ENCODE assay signal across 8 mouse cellular contexts in genomic region chr6:115123262-115124201, GRCm38 (mm10). TPM values are rescaled to one million over a fixed set of nuclear protein-coding genes. Genes with fewer than 3 reads are reported as not detected.
DNase-seq lines count a peak whose midpoint lies in the region; ATAC-seq and TF ChIP-seq lines count a peak whose summit lies in the region.

No protein-coding gene starts in this region.

- 25% methylated on average over 10 of the region's 10 CpGs for WGBS in embryonic facial prominence, embryonic 13.5 days
- WGBS in heart, embryonic 16.5 days = 17% methylated on average over 10 of the region's 10 CpGs

- peak; percentile 55 for DNase-seq in adrenal gland, adult 2 months
- DNase-seq in left cerebral cortex, adult 9 months (ENCODE audit: low spot score in 2 of 2) = peak; percentile 64 to 84
- DNase-seq in mesoderm, embryonic 11.5 days (ENCODE audit: low read depth, low spot score) = peak; percentile 72
- peak; percentile 83 to 88 for DNase-seq in thymus, adult 18-20 months
- no peak for DNase-seq in spleen, adult 12 weeks (ENCODE audit: low spot score)

- no peak for TF ChIP-seq CTCF in ES-Bruce4 (IDR thresholded peaks at IDR 0.05; ENCODE audit: low read depth, low read length)

- no peaks in the 10 kb centered on the region for H3K36me3 ChIP-seq in ES-Bruce4 (ENCODE audit: control insufficient read depth, insufficient read depth, low read length, poor library complexity, severe bottlenecking)
- no peaks in the 10 kb centered on the region for H3K36me3 ChIP-seq in embryonic facial prominence, embryonic 13.5 days
- no peaks in the 10 kb centered on the region for H3K36me3 ChIP-seq in heart, embryonic 16.5 days (ENCODE audit: control insufficient read depth, insufficient read depth)

- ATAC-seq in embryonic facial prominence, embryonic 13.5 days (ENCODE audit: insufficient number of reproducible peaks, insufficient read depth, low FRiP score, low TSS enrichment, low read depth) = no peak
- ATAC-seq in heart, embryonic 16.5 days (replicated peaks; ENCODE audit: extremely low read depth, insufficient read depth, low FRiP score) = peak; percentile 90

- H3K27me3 ChIP-seq in ES-Bruce4 (ENCODE audit: control insufficient read depth, insufficient read depth, low read length, poor library complexity, severe bottlenecking) = no peaks in the 10 kb centered on the region
- H3K27me3 ChIP-seq in embryonic facial prominence, embryonic 13.5 days = peaks cover 9% of the 10 kb centered on the region; the same call in 1 of the 2 replicates
- no peaks in the 10 kb centered on the region for H3K27me3 ChIP-seq in heart, embryonic 16.5 days (ENCODE audit: control insufficient read depth, insufficient read depth, low read length)

- no peaks in the 10 kb centered on the region for H3K9me3 ChIP-seq in ES-Bruce4 (replicated peaks; ENCODE audit: control insufficient read depth, insufficient read depth, low read length, poor library complexity, severe bottlenecking)
- no peaks in the 10 kb centered on the region for H3K9me3 ChIP-seq in embryonic facial prominence, embryonic 13.5 days
- no peaks in the 10 kb centered on the region for H3K9me3 ChIP-seq in heart, embryonic 16.5 days (replicated peaks; ENCODE audit: control insufficient read depth, low read length)

- TF ChIP-seq POLR2A in ES-Bruce4 (IDR thresholded peaks at IDR 0.05; ENCODE audit: insufficient read depth, low read length) = no peak

- no peak overlapping the region for H3K4me3 ChIP-seq in ES-Bruce4 (ENCODE audit: low read depth, low read length)
- no peak overlapping the region for H3K4me3 ChIP-seq in embryonic facial prominence, embryonic 13.5 days
- peak overlapping the region; percentile 21 for H3K4me3 ChIP-seq in heart, embryonic 16.5 days (ENCODE audit: low read length)

- H3K27ac ChIP-seq in ES-Bruce4 (ENCODE audit: insufficient read depth, low read length) = no peak overlapping the region; the same call in 1 of the 2 replicates
- no peak overlapping the region for H3K27ac ChIP-seq in embryonic facial prominence, embryonic 13.5 days
- H3K27ac ChIP-seq in heart, embryonic 16.5 days (ENCODE audit: low read length) = no peak overlapping the region

- no peak overlapping the region for H3K9ac ChIP-seq in ES-Bruce4 (ENCODE audit: low read depth, poor library complexity, severe bottlenecking)
- H3K9ac ChIP-seq in embryonic facial prominence, embryonic 13.5 days = no peak overlapping the region
- H3K9ac ChIP-seq in heart, embryonic 16.5 days (ENCODE audit: low read length) = no peak overlapping the region

- TF ChIP-seq EP300 in ES-Bruce4 (IDR thresholded peaks at IDR 0.05; ENCODE audit: insufficient read depth, low read depth, low read length) = peak; percentile 76; the same call in 1 of the 2 replicates

- peaks cover 3% of the 10 kb centered on the region for H3K4me1 ChIP-seq in ES-Bruce4 (ENCODE audit: control insufficient read depth, insufficient read depth, low read length)
- peaks cover 11% of the 10 kb centered on the region for H3K4me1 ChIP-seq in embryonic facial prominence, embryonic 13.5 days
- H3K4me1 ChIP-seq in heart, embryonic 16.5 days (ENCODE audit: control insufficient read depth, insufficient read depth, low read length) = no peaks in the 10 kb centered on the region

- peak overlapping the region; percentile 28 for H3K4me2 ChIP-seq in embryonic facial prominence, embryonic 13.5 days
- H3K4me2 ChIP-seq in heart, embryonic 16.5 days (ENCODE audit: low read depth, low read length) = peak overlapping the region; percentile 56

RNA-seq across cellular contexts. Expression of gene Syn2, which starts 11.2 kb away (rescaled TPM):
- polyA plus RNA-seq in ES-Bruce4 (2011; ENCODE audit: insufficient read depth, insufficient read length, low read depth, missing spikeins) = 0.47 and 0.55 TPM in 2 replicates
- 10 to 100 TPM; 14.0 to 26.4 TPM for total RNA-seq in adrenal gland, adult 2 months (2021)
- 17.9 and 38.7 TPM in 2 replicates for polyA plus RNA-seq in adrenal gland, adult 2 months (2012; rRNA removed)
- 1.0 and 1.3 TPM in 2 replicates for polyA plus RNA-seq in embryonic facial prominence, embryonic 13.5 days (2015; fragmentation: Nextera tagmentation; extraction: Ambion mirVana)
- polyA plus RNA-seq in heart, embryonic 16.5 days (2015; fragmentation: Nextera tagmentation; extraction: Ambion mirVana) = 1.3 and 1.8 TPM in 2 replicates
